Comparison of ENCODE assay signal across 8 mouse cellular contexts in the genomic region with DNA sequence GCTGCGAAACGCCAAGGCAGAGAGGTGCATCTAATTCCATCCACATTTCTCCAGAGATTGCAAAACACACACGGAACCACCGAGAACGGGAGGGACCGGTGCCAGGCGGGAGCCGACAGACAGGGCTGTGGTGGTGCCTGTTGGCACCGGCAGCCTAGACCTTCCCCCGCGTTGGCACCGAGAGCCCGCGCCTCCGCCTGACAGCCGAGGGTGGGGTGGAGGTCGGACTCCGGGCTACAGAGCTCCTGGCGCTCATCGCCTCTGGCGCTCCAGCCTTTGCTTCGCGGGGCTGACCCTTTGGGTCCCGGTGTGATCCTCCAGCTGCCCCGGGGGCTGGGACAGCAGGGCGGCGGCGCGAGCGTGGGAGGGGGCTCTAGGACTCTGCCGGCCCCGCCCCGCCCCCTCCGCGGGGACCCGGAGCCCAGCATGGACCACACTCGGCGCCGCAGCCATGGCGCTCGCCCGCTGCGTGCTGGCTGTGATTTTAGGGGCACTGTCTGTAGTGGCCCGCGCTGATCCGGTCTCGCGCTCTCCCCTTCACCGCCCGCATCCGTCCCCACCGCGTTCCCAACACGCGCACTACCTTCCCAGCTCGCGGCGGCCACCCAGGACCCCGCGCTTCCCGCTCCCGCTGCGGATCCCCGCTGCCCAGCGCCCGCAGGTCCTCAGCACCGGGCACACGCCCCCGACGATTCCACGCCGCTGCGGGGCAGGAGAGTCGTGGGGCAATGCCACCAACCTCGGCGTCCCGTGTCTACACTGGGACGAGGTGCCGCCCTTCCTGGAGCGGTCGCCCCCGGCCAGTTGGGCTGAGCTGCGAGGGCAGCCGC. TPM values are rescaled to one million over a fixed set of nuclear protein-coding genes. Genes with fewer than 3 reads are reported as not detected.
DNase-seq lines count a peak whose midpoint lies in the region; ATAC-seq and TF ChIP-seq lines count a peak whose summit lies in the region.

A gene (plus strand): TSS at position 206 of the 830 bp plus-strand sequence.

- intact Hi-C loops in gastrocnemius, adult 2 months (cut with DNase I): no loop called here
- intact Hi-C loops in left cerebral cortex, postnatal 4 days (cut with DNase I): no loop called here

- no peaks in the 10 kb centered on the region for H3K9me3 ChIP-seq in intestine, postnatal 0 days (ENCODE audit: control insufficient read depth)
- H3K9me3 ChIP-seq in midbrain, embryonic 11.5 days (ENCODE audit: control insufficient read depth, low read length): no peaks in the 10 kb centered on the region

- H3K27ac ChIP-seq in gastrocnemius, adult 2 months: peak within 1 kb of the TSS; percentile 68
- H3K27ac ChIP-seq in intestine, postnatal 0 days (ENCODE audit: low read depth, low read length): peak within 1 kb of the TSS; percentile 15; the same call in 1 of the 2 replicates
- H3K27ac ChIP-seq in midbrain, embryonic 11.5 days (ENCODE audit: low read depth, low read length): no peak within 1 kb of the TSS
- H3K27ac ChIP-seq in small intestine, adult 2 months (ENCODE audit: insufficient read depth, low read depth, low read length): no peak within 1 kb of the TSS

- no peak for TF ChIP-seq POLR2A in small intestine, adult 2 months (IDR thresholded peaks at IDR 0.05; ENCODE audit: low read depth, low read length)

- H3K4me3 ChIP-seq in gastrocnemius, adult 2 months: peak within 1 kb of the TSS; percentile 85
- peak within 1 kb of the TSS; percentile 71 for H3K4me3 ChIP-seq in intestine, postnatal 0 days (ENCODE audit: low read depth, low read length)
- H3K4me3 ChIP-seq in midbrain, embryonic 11.5 days (ENCODE audit: low read depth, low read length): peak within 1 kb of the TSS; percentile 68
- H3K4me3 ChIP-seq in small intestine, adult 2 months (ENCODE audit: low read depth, low read length): peak within 1 kb of the TSS; percentile 67

- H3K36me3 ChIP-seq in intestine, postnatal 0 days (ENCODE audit: control insufficient read depth, insufficient read depth): no peaks in the 10 kb centered on the region
- H3K36me3 ChIP-seq in midbrain, embryonic 11.5 days (ENCODE audit: control insufficient read depth, insufficient read depth, low read length): no peaks in the 10 kb centered on the region
- no peaks in the 10 kb centered on the region for H3K36me3 ChIP-seq in small intestine, adult 2 months (ENCODE audit: control insufficient read depth, insufficient read depth, low read length)

- WGBS in intestine, postnatal 0 days: under 1% methylated on average over 78 of the region's 84 CpGs
- under 1% methylated on average over 67 of the region's 84 CpGs for WGBS in midbrain, embryonic 11.5 days
- WGBS in small intestine, adult 2 months: under 1% methylated on average over 84 of the region's 84 CpGs

- DNase-seq in gastrocnemius, adult 2 months: peak; percentile 49
- DNase-seq in gastrocnemius, adult 18-20 months (ENCODE audit: low spot score): no peak
- peak; percentile 38 for DNase-seq in embryo, embryonic 10 days (ENCODE audit: low spot score)
- peak; percentile 25 to 36 for DNase-seq in gastrocnemius, postnatal 4 days (ENCODE audit: low spot score in 2 of 2)
- peak; percentile 61 for DNase-seq in left cerebral cortex, postnatal 4 days
- DNase-seq in midbrain, embryonic 11.5 days (ENCODE audit: low spot score, missing footprints): peak; percentile 94

- ATAC-seq in intestine, postnatal 0 days: peak; percentile 67
- ATAC-seq in midbrain, embryonic 11.5 days (ENCODE audit: low FRiP score): peak; percentile 77

- peak within 1 kb of the TSS; percentile 60 for H3K9ac ChIP-seq in intestine, postnatal 0 days (ENCODE audit: low read depth, low read length)
- H3K9ac ChIP-seq in midbrain, embryonic 11.5 days (ENCODE audit: low read length): peak within 1 kb of the TSS; percentile 72

- H3K4me2 ChIP-seq in intestine, postnatal 0 days (replicated peaks; ENCODE audit: low read depth): peak within 1 kb of the TSS; percentile 100
- H3K4me2 ChIP-seq in midbrain, embryonic 11.5 days: peak within 1 kb of the TSS; percentile 100

- 0 out of 2 replicates have a peak, but pooled peaks cover 3% of the 10 kb centered on the region for H3K4me1 ChIP-seq in intestine, postnatal 0 days (replicated peaks; ENCODE audit: control insufficient read depth, insufficient read depth, low read length)
- peaks cover 8% of the 10 kb centered on the region for H3K4me1 ChIP-seq in midbrain, embryonic 11.5 days (ENCODE audit: control insufficient read depth, insufficient read depth, low read length)
- no peaks in the 10 kb centered on the region; the same call in 1 of the 2 replicates for H3K4me1 ChIP-seq in small intestine, adult 2 months (ENCODE audit: control insufficient read depth, insufficient read depth, insufficient read length, low read length)

- 0 out of 2 replicates have a peak, but pooled peaks cover 12% of the 10 kb centered on the region for H3K27me3 ChIP-seq in intestine, postnatal 0 days (replicated peaks; ENCODE audit: control insufficient read depth, insufficient read depth, low read length)
- peaks cover 8% of the 10 kb centered on the region; the same call in 1 of the 2 replicates for H3K27me3 ChIP-seq in midbrain, embryonic 11.5 days (ENCODE audit: control insufficient read depth, insufficient read depth, low read length)
- no peaks in the 10 kb centered on the region for H3K27me3 ChIP-seq in small intestine, adult 2 months (ENCODE audit: control insufficient read depth, insufficient read depth, low read length)

- TF ChIP-seq CTCF in gastrocnemius, adult 2 months (IDR thresholded peaks at IDR 0.05): no peak
- no peak for TF ChIP-seq CTCF in intestine, postnatal 0 days (IDR thresholded peaks at IDR 0.05; ENCODE audit: low read depth)
- no peak for TF ChIP-seq CTCF in small intestine, adult 2 months (IDR thresholded peaks at IDR 0.05; ENCODE audit: extremely low read depth, insufficient read length, insufficient replicate concordance, low read depth, low read length)

RNA-seq across cellular contexts. Expression of the gene that starts here (rescaled TPM):
- total RNA-seq in gastrocnemius, adult 2 months (2021): under 1 TPM; 0.36 to 0.73 TPM
- total RNA-seq in gastrocnemius, adult 18-20 months (2021): under 1 TPM; 0.57 to 0.64 TPM
- total RNA-seq in gastrocnemius, postnatal 4 days (2021): 1 to 10 TPM; 5.8 to 6.5 TPM
- polyA plus RNA-seq in intestine, postnatal 0 days (2015; fragmentation: Nextera tagmentation; extraction: Ambion mirVana): 5.9 and 6.4 TPM in 2 replicates
- 10 to 100 TPM; 28.4 to 28.8 TPM for total RNA-seq in left cerebral cortex, postnatal 4 days (2021)
- polyA plus RNA-seq in midbrain, embryonic 11.5 days (2014; fragmentation: Nextera tagmentation; extraction: Ambion mirVana): 6.4 and 6.6 TPM in 2 replicates
- 0.98 and 1.1 TPM in 2 replicates for polyA plus RNA-seq in small intestine, adult 2 months (2012; rRNA removed)

Comparison
In these comparisons a context has a peak if more than half of its experiments do, and no peak if none do; other contexts are left out.
1. Peak in DNase-seq, H3K4me3 ChIP-seq and H3K27ac ChIP-seq in gastrocnemius, adult 2 months; RNA of the gene not detected or under 1 TPM.